Mouse (Mus musculus) liver, postnatal 0 days (tissue): ENCODE data around the gene Gm20388.

Experiments used
- CTCF ChIP-seq: sonication (generic); IDR thresholded peaks from 2 replicates; pipeline ENCODE4 v1.5.1; 2016; ENCODE audit warnings: antibody characterized with exemption, low read depth
- EP300 ChIP-seq: IDR thresholded peaks from 2 replicates; pipeline ENCODE4 v1.6.1; 2016; ENCODE audit warnings: antibody characterized with exemption, low read depth, mild to moderate bottlenecking

GRCm38 (mm10) chr8:123407612-123408011, 3497.0 kb downstream of the Gm20388 start:
- TF ChIP-seq CTCF (no peak), EP300 (no peak)
